Mouse (Mus musculus): ENCODE measurements around the gene Kmt2b. TPM values are rescaled to one million over a fixed set of nuclear protein-coding genes. Genes with fewer than 3 reads are reported as not detected.

The Kmt2b gene
- polyA plus RNA-seq, 1 experiment from 2014 or later = 10.9 TPM

DNA sequence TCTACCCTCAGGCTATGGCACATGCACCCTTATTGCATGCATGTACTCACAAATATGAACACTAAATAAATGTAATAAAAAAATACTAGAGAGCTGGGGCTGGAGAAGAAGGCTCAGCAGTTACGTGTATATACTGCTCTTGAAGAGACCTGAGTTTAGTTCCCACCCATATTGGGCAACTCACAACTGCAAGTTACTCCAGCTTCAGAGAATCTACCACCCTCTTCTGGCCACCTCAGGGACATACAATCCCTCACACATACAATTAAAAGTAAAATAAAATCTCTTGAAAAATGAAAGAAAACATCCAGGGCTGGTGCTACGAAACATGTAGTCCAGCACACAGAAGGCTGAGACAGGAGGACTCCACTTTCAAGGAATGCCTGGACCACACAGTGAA is 25.9 kb upstream of the Kmt2b start:
- Histone ChIP-seq H3K4me1 (peaks cover 15% of the 10 kb centered on the region), H3K27ac (no peak overlapping the region), H3K4me3 (replicated peaks) (no peak overlapping the region), H3K4me2 (no peak overlapping the region), H3K36me3 (peaks cover 42% of the 10 kb centered on the region), H3K9ac (no peak overlapping the region), H3K27me3 (no peaks in the 10 kb centered on the region), H3K9me3 (replicated peaks) (no peaks in the 10 kb centered on the region)
- ATAC-seq (replicated peaks; ENCODE audit: low FRiP score) = no peak
- WGBS = 83% methylated on average over 2 of the region's 2 CpGs

DNA sequence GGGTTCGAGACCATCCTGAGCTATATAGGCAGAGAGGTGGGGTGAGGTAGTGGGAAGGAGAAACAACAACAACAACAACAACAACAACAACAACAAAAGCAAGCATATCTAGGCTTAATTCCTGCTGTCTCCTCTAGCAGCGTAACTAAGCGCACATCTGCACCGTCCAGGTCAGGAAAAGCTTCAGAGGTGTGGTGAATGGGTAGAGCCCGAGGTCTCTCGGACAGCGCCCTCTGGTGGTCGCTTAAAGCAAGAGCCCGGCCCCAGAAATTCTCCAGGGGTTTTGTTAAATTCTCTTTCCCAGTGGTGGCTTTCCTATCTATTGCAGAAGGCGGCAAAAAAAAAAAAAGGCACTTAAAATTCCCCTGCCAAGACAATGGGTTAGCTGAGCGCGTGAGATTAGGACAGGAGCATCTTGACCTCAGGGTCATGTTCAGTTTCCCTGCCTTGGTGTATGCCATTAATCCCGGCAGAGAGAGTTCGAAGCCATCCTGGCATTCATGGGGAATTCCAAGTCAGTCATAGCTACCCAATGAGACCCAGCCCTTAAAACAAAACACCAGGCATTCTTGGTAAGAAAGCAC is 25.1 kb upstream of the Kmt2b start:
- Histone ChIP-seq H3K27ac (0 out of 2 replicates have a peak overlapping the region, but pooled peaks have one; percentile 56), H3K4me3 (replicated peaks) (no peak overlapping the region), H3K4me1 (peaks cover 17% of the 10 kb centered on the region), H3K9ac (no peak overlapping the region), H3K27me3 (no peaks in the 10 kb centered on the region), H3K4me2 (0 out of 2 replicates have a peak overlapping the region, but pooled peaks have one; percentile 32), H3K36me3 (peaks cover 34% of the 10 kb centered on the region), H3K9me3 (replicated peaks) (no peaks in the 10 kb centered on the region)
- ATAC-seq (replicated peaks; ENCODE audit: low FRiP score) = peak; percentile 31; the same call in 1 of the 2 replicates
- WGBS = 23% methylated on average over 14 of the region's 14 CpGs

DNA sequence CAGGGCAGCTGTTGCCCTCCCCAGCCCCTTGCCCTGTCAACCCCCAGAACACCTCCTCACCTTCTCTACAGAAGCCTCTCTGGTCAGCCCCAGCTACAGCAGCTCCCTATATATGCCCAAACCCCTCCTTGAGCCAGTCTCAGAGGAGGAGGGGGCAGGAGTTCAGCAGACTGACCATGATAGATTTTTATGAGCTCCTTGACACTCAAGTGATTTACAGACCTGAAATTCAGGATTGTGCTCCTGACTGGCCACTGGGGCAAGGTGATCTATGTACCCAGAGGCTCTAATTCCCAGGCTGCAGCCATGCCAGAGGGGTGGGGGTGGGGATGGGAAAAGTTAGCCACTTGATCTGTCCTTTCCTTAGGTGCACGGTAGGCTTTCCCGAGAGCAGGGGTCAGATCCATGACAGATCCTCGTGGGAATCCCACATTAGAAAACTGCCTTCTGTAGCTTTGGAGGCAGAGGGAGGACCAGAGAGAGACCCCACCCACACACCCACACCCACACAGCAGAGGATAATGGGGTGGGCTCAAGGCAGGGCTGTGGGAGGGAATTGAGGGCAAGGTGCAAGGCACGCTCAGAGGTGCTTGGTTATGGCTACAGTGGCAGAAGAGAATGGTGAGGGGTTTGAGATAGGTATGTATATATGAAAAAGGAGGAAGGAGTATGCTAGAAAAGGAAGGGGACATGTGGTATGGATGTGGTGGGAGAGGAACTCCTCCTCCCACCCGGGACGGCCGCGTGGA is 24.3 kb upstream of the Kmt2b start, which contains the start of gene Upk1a:
TSS of gene Upk1a (minus strand) at position 194 of the 749 bp plus-strand sequence.
- no peaks in the 10 kb centered on the region for H3K27me3 ChIP-seq
- 0 out of 2 replicates have a peak within 1 kb of the TSS, but pooled peaks have one; percentile 56 for H3K27ac ChIP-seq
- ATAC-seq (replicated peaks; ENCODE audit: low FRiP score) = peak; percentile 57

DNA sequence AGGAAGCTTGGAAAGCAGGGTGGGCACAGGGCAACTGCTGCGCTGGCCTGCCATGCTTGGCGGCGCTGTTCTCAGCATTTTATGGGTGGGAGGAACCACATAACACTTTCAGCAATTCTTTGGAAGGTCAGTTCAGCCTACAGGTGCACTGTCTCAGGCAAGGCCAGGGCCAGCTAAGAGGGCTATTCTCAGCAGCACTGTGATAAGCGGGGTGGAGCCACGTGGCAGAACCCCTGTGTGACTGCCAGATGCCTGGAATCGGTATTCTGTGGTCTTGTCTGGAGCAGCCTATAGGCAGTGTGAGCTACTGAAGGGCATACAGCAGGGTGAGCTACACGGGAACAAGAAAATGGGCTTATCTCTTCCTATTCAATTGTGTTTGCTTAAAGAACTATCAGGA is 21.5 kb upstream of the Kmt2b start:
- H3K9ac ChIP-seq = no peak overlapping the region
- ATAC-seq (replicated peaks; ENCODE audit: low FRiP score) = no peak
- WGBS = 60% methylated on average over 7 of the region's 7 CpGs
- H3K4me1 ChIP-seq = peaks cover 22% of the 10 kb centered on the region
- no peaks in the 10 kb centered on the region for H3K9me3 ChIP-seq (replicated peaks)
- no peak overlapping the region for H3K4me3 ChIP-seq (replicated peaks)
- no peaks in the 10 kb centered on the region for H3K27me3 ChIP-seq
- no peak overlapping the region for H3K4me2 ChIP-seq
- H3K27ac ChIP-seq = no peak overlapping the region
- H3K36me3 ChIP-seq = no peaks in the 10 kb centered on the region

More for the DNA sequence above, 24.3 kb upstream of the Kmt2b start, which contains the start of gene Upk1a:
- H3K4me2 ChIP-seq = peak within 1 kb of the TSS; percentile 32
- H3K36me3 ChIP-seq = peaks cover 26% of the 10 kb centered on the region
- H3K9ac ChIP-seq = no peak within 1 kb of the TSS
- WGBS = 39% methylated on average over 8 of the region's 8 CpGs
- H3K4me3 ChIP-seq (replicated peaks) = no peak within 1 kb of the TSS
- no peaks in the 10 kb centered on the region for H3K9me3 ChIP-seq (replicated peaks)
- peaks cover 22% of the 10 kb centered on the region for H3K4me1 ChIP-seq

DNA sequence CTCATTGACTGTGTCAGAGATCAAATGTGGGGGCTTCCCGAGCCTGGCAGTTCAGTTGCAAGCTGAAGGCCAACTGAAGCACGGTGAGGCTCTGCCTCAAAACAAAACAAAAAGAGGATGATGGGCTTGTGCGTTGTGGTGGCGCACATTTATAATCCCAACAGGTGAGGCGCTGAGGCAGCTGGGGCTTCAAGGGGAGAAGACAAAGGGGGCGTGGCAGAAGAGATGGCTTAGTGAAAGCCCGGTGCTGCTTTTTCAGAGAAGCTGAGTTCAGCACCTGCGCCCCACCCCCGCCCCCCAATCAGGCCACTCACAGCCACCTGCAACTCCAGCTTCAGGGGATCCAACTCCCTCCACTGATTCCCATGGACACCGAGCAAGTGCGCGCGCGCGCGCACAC is 19.9 kb upstream of the Kmt2b start:
- Histone ChIP-seq H3K4me1 (peaks cover 33% of the 10 kb centered on the region), H3K36me3 (no peaks in the 10 kb centered on the region), H3K9me3 (replicated peaks) (no peaks in the 10 kb centered on the region), H3K9ac (no peak overlapping the region), H3K27me3 (no peaks in the 10 kb centered on the region), H3K27ac (no peak overlapping the region), H3K4me2 (no peak overlapping the region), H3K4me3 (replicated peaks) (no peak overlapping the region)
- no peak for ATAC-seq (replicated peaks; ENCODE audit: low FRiP score)
- WGBS = 55% methylated on average over 16 of the region's 16 CpGs

DNA sequence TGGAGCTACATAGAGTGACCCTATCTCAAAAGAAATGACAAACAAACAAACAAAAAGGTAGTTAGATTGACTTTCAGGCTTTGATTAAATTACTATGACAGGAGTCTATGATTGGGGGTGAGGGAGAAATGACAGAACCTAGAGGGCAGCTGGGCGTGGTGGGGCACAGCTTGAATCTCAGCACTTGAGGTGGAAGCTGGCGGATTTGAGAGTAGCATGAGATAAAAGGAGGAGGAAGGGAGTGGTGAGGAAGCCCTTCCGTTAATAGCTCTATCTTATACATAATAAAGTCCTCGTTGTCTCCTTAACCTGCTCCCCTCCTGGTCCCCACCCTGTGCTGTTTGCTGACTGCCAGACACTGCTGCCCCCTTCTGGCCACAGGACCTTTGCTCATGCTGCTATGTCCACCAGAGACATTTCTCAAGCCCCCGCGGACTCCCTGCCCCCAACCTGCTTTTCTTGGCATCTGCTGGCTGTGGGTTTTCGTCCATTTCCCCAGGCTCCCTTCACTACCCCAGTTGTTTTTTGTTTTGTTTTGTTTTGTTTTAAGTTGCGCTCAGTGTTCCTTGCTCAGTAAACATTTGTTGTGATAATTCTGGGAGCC is 19.3 kb upstream of the Kmt2b start:
- no peaks in the 10 kb centered on the region for H3K27me3 ChIP-seq
- 24% methylated on average over 8 of the region's 8 CpGs for WGBS
- H3K4me3 ChIP-seq (replicated peaks) = no peak overlapping the region
- H3K4me2 ChIP-seq = no peak overlapping the region
- H3K36me3 ChIP-seq = no peaks in the 10 kb centered on the region
- H3K4me1 ChIP-seq = peaks cover 33% of the 10 kb centered on the region
- H3K9me3 ChIP-seq (replicated peaks) = no peaks in the 10 kb centered on the region
- 0 out of 2 replicates have a peak, but pooled peaks have one; percentile 59 for ATAC-seq (replicated peaks; ENCODE audit: low FRiP score)
- no peak overlapping the region for H3K27ac ChIP-seq
- H3K9ac ChIP-seq = no peak overlapping the region

DNA sequence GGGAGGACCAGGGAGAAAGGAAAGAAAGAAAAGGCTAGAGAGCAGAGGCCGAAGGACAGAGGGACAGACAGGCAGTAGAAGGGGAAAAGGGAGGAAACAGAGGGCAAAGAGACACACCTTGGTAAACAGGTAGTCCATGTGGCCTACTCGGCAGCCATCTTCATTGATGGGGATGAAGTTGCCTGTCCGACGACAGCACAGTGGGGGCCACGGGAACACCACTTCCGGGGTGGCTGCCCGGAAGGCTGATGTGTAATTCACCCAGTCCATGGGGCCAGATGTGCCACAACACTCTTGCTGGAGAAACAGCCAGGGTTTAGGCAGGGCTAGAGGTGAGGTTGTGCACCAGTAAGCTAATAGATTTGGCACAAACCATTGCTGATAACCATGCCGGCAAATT is 16.4 kb upstream of the Kmt2b start:
- Histone ChIP-seq H3K27ac (no peak overlapping the region), H3K4me1 (peaks cover 39% of the 10 kb centered on the region), H3K4me2 (no peak overlapping the region), H3K4me3 (replicated peaks) (no peak overlapping the region), H3K27me3 (no peaks in the 10 kb centered on the region), H3K36me3 (no peaks in the 10 kb centered on the region), H3K9ac (no peak overlapping the region), H3K9me3 (replicated peaks) (no peaks in the 10 kb centered on the region)
- no peak for ATAC-seq (replicated peaks; ENCODE audit: low FRiP score)
- 86% methylated on average over 8 of the region's 8 CpGs for WGBS

DNA sequence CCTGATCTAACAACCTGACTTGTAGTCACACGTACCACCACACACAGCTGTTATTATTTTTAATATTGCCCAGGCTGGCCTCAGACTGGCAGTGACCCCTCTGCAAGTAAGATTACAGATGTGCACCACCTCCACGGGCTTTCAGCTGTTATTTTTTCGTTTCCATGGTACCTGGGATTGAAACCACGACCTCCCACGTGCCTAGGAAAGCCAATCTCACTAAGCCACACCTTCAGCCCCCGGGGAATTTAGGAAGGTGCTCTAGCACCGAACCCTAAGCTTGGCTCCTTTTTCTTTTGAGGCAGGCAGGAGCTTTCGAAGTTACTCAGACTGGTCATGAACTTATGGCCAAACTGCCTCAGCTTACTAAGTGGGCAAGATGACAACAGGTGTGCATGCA is 15.9 kb upstream of the Kmt2b start:
- Histone ChIP-seq H3K4me1 (peaks cover 44% of the 10 kb centered on the region), H3K9me3 (replicated peaks) (no peaks in the 10 kb centered on the region), H3K36me3 (no peaks in the 10 kb centered on the region), H3K9ac (no peak overlapping the region), H3K27ac (no peak overlapping the region), H3K27me3 (no peaks in the 10 kb centered on the region), H3K4me3 (replicated peaks) (no peak overlapping the region), H3K4me2 (no peak overlapping the region)
- 37% methylated on average over 8 of the region's 8 CpGs for WGBS
- ATAC-seq (replicated peaks; ENCODE audit: low FRiP score) = no peak

DNA sequence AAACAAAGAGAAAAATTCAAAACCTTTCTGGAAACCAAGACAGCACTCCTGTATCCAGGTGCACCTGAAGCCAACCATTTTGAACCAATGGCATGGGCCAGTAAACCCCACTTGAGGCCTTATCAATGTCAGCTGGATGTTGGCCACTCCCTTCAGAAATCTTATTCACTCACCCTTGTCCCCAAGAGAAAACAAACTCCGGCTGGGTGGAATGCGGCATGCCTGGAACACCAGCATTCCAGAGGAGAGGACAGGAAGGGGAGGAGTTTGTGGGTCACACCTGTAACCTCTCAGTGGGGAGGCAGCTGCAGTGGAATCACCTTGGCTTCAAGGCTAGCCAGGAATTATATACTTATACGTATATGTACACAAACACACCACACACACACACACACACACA is 14.1 kb upstream of the Kmt2b start:
- 22% methylated on average over 3 of the region's 3 CpGs for WGBS
- H3K27me3 ChIP-seq = no peaks in the 10 kb centered on the region
- peak overlapping the region; percentile 82 for H3K27ac ChIP-seq
- no peak overlapping the region for H3K9ac ChIP-seq
- H3K4me3 ChIP-seq (replicated peaks) = no peak overlapping the region
- no peaks in the 10 kb centered on the region for H3K36me3 ChIP-seq
- H3K4me2 ChIP-seq = no peak overlapping the region
- no peaks in the 10 kb centered on the region for H3K9me3 ChIP-seq (replicated peaks)
- H3K4me1 ChIP-seq = peaks cover 38% of the 10 kb centered on the region
- ATAC-seq (replicated peaks; ENCODE audit: low FRiP score) = 0 out of 2 replicates have a peak, but pooled peaks have one; percentile 61

DNA sequence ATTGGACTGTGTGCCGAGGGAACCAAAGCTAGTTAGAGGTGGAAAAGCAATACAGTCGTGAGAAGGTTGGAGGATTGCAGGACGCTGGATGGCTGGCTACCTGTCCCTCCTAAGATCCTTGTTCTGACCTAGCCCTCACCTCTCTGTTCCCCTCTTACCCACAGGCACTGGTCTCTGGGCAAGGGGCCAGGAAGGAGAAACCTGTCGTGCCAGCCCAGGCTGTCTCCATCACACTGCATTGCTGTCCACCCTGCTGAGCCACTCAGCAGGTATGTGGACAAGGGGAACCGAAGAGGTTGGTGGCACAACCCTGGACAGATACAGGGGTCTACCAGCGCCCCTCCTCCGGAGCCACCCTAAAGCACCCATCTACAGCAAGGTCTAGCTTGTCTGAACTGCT is 12.1 kb upstream of the Kmt2b start:
- H3K27ac ChIP-seq = peak overlapping the region; percentile 67
- ATAC-seq (replicated peaks; ENCODE audit: low FRiP score) = peak; percentile 9; the same call in 1 of the 2 replicates
- 0 out of 2 replicates have a peak overlapping the region, but pooled peaks have one; percentile 27 for H3K4me2 ChIP-seq
- no peak overlapping the region for H3K4me3 ChIP-seq (replicated peaks)
- no peaks in the 10 kb centered on the region for H3K9me3 ChIP-seq (replicated peaks)
- H3K36me3 ChIP-seq = no peaks in the 10 kb centered on the region
- H3K9ac ChIP-seq = no peak overlapping the region
- H3K4me1 ChIP-seq = peaks cover 38% of the 10 kb centered on the region
- H3K27me3 ChIP-seq = no peaks in the 10 kb centered on the region
- 70% methylated on average over 7 of the region's 7 CpGs for WGBS

DNA sequence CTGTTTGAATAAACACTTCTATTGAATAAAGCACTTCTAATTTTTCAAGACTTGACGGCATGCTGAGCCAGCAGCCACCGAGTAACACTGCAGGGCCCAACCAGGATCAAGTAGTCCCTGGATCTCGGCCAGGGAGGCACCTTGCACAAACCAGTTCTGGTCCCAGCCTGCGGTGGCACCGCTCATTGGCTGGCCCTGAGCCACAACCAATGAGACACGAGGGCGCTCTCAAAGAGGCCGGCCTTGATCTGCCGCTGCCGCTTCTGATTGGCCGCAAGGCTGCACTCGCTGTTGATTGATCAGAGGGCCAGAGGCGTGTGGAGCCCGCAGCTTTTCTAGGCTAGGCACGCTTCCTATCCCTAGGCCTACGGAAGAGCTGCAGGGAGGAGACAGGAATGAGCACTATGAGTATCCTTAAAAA is 11.4 kb upstream of the Kmt2b start:
- WGBS = under 1% methylated on average over 16 of the region's 16 CpGs
- Histone ChIP-seq H3K27ac (peak overlapping the region; percentile 67), H3K4me1 (peaks cover 38% of the 10 kb centered on the region)

DNA sequence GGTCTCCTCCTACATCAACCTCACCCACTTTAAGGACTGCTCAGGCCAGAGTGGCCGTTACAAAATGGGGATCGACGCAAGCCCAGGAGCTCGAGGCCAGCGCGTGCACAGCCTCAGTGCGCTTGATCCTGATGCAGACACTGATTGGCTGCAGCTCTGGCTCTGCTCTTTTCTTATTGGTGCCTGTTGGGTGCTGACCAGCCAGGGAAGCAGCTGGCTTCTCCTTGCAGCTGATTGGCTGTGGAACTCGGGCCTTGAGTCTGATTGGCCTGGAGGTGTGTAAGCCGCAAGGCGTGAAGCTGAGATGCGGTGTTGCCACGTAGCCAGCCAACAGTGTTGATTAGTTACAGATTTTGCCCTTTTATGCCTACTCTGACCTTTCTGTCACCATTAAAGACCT is 10.3 kb upstream of the Kmt2b start, which contains the start of gene Zbtb32:
TSS of gene Zbtb32 (minus strand) at position 124 of the 400 bp plus-strand sequence.
- Histone ChIP-seq H3K9ac (no peak within 1 kb of the TSS), H3K9me3 (replicated peaks) (no peaks in the 10 kb centered on the region), H3K27me3 (0 out of 2 replicates have a peak, but pooled peaks cover 3% of the 10 kb centered on the region), H3K4me3 (replicated peaks) (no peak within 1 kb of the TSS), H3K4me2 (peak within 1 kb of the TSS; percentile 27; the same call in 1 of the 2 replicates), H3K27ac (peak within 1 kb of the TSS; percentile 67), H3K4me1 (peaks cover 29% of the 10 kb centered on the region), H3K36me3 (no peaks in the 10 kb centered on the region)
- 95% methylated on average over 12 of the region's 12 CpGs for WGBS
- no peak for ATAC-seq (replicated peaks; ENCODE audit: low FRiP score)

More for the DNA sequence above, 11.4 kb upstream of the Kmt2b start:
- Histone ChIP-seq H3K27me3 (no peaks in the 10 kb centered on the region), H3K4me3 (replicated peaks) (no peak overlapping the region), H3K36me3 (no peaks in the 10 kb centered on the region), H3K4me2 (peak overlapping the region; percentile 27; the same call in 1 of the 2 replicates), H3K9ac (no peak overlapping the region), H3K9me3 (replicated peaks) (no peaks in the 10 kb centered on the region)
- ATAC-seq (replicated peaks; ENCODE audit: low FRiP score) = peak; percentile 93

Measured in kidney, embryonic 15.5 days (tissue).